Mouse (Mus musculus): ENCODE data around the gene Nav2.

DNA sequence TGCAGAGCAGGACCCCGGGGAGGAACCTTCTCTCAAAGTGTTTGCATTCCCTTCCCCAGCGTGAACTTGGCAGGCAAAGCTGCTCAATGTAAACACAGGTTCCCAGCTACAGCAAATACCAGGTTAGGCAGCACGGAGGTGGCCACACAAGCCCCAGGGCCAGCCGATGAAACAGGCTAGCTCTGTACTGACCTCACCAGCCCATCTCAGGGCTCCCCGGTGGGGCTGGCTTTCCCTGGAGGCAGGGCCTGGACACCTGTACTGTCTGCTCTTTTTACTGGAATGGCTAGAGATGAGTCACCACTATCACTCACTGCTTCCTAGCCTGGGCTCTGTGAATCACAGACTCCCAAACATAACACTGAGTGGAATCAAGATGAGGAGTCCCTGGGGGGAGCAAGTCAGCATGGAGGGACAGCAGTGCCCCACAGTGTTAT lies 287.2 kb downstream of the Nav2 start:
- TF ChIP-seq CTCF (IDR thresholded peaks at IDR 0.05; ENCODE audit: borderline replicate concordance, insufficient read depth, low read depth, low read length) = no peak
- no peak for TF ChIP-seq POLR2A (IDR thresholded peaks at IDR 0.05; ENCODE audit: borderline replicate concordance, insufficient read depth, low read length)

All from cerebellum, adult 2 months (tissue).